Mouse (Mus musculus) hindbrain, embryonic 13.5 days (tissue): Measurements from ENCODE around the gene Rai1. TPM values are rescaled to one million over a fixed set of nuclear protein-coding genes. Genes with fewer than 3 reads are reported as not detected.

ENCODE experiments used
- ATAC-seq: fragments of 200-750 bp; cut with Nextera tagmentation; 2 replicates; pipeline ENCODE4 v1.8.0; 2017; ENCODE audit warnings: moderate TSS enrichment; ENCODE audit not compliant: low FRiP score
- H3K27ac ChIP-seq: fragments of 300-500 bp; sonication (generic); 2 replicates; pipeline ENCODE4 v1.5.1; 2015; ENCODE audit warnings: inconsistent platforms, mild to moderate bottlenecking, moderate library complexity
- H3K27me3 ChIP-seq: fragments of 300-500 bp; sonication (generic); 2 replicates; pipeline ENCODE4 v1.6.1; 2015; ENCODE audit warnings: mild to moderate bottlenecking, inconsistent platforms
- H3K36me3 ChIP-seq: fragments of 300-500 bp; sonication (generic); 2 replicates; pipeline ENCODE4 v1.6.1; 2015; ENCODE audit warnings: mild to moderate bottlenecking, inconsistent platforms
- H3K4me1 ChIP-seq: fragments of 300-500 bp; sonication (generic); replicated peaks from 2 replicates; pipeline ENCODE4 v1.6.1; 2015; ENCODE audit warnings: inconsistent platforms
- H3K4me2 ChIP-seq: fragments of 300-500 bp; sonication (generic); 2 replicates; pipeline ENCODE4 v1.6.1; 2015; ENCODE audit warnings: inconsistent platforms, mild to moderate bottlenecking, moderate library complexity
- H3K4me3 ChIP-seq: fragments of 300-500 bp; sonication (generic); 2 replicates; pipeline ENCODE4 v1.5.1; 2015; ENCODE audit warnings: mild to moderate bottlenecking, inconsistent platforms
- H3K9ac ChIP-seq: fragments of 300-500 bp; sonication (generic); 2 replicates; pipeline ENCODE4 v1.6.1; 2015; ENCODE audit warnings: mild to moderate bottlenecking, inconsistent platforms
- H3K9me3 ChIP-seq: fragments of 300-500 bp; sonication (generic); 2 replicates; pipeline ENCODE4 v1.6.1; 2016; ENCODE audit warnings: inconsistent platforms
- WGBS: fragments of 180-500 bp; shearing (Covaris S2); methylation state at CpG from one replicate; pipeline ENCODE4 v1.1.7; 2015; 5-methylcytosine and 5-hydroxymethylcytosine counted together
- polyA plus RNA-seq: library from polyadenylated mRNA; unstranded; fragments of >200 nt; fragmentation: Nextera tagmentation; extraction: Ambion mirVana; gene quantifications from 2 replicates; pipeline ENCODE4 v1.2.1, GENCODE M21; 2015

Gene Rai1
- polyA plus RNA-seq, 1 experiment from 2014 or later: 32.6 TPM

DNA sequence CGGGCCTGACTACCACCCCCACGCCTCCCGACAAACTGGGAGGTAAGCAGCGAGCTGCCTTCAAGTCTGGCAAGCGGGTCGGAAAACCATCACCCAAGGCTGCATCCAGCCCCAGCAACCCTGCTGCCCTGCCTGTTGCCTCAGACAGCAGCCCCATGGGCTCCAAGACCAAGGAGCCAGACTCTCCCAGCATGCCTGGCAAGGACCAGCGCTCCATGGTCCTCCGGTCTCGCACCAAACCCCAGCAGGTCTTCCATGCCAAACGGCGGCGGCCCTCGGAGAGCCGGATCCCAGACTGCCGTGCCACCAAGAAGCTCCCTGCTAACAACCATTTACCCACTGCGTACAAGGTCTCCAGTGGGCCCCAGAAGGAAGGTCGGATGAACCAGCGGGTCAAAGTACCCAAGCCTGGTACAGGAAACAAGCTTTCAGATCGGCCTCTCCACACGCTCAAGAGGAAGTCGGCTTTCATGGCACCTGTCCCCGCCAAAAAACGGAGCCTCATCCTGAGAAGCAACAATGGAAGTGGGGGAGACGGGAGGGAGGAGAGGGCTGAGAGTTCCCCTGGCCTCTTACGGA is 83.6 kb downstream of the Rai1 start:
- Histone ChIP-seq H3K27ac (peak overlapping the region; percentile 66; the same call in 1 of the 2 replicates), H3K9me3 (no peaks in the 10 kb centered on the region), H3K4me3 (no peak overlapping the region), H3K36me3 (peaks cover 84% of the 10 kb centered on the region), H3K4me2 (no peak overlapping the region), H3K4me1 (peaks cover 72% of the 10 kb centered on the region), H3K9ac (no peak overlapping the region), H3K27me3 (no peaks in the 10 kb centered on the region)
- ATAC-seq: no peak
- WGBS: 91% methylated on average over 25 of the region's 25 CpGs

DNA sequence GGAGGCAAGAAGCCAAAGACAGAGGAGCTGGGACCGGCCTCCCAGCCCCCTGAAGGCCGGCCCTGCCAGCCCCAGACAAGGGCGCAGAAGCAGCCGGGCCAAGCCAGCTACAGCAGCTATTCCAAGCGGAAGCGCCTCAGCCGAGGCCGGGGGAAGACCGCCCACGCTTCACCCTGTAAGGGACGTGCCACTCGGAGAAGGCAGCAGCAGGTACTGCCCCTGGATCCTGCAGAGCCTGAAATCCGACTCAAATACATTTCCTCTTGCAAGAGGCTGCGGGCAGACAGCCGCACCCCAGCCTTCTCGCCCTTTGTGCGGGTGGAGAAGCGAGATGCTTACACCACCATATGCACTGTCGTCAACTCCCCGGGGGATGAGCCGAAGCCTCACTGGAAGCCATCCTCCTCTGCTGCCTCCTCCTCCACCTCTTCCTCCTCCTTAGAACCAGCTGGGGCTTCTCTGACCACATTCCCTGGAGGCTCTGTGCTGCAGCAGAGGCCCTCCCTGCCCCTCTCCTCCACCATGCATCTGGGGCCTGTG is 84.8 kb downstream of the Rai1 start:
- Histone ChIP-seq H3K27ac (peak overlapping the region; percentile 66), H3K4me2 (no peak overlapping the region), H3K4me3 (no peak overlapping the region), H3K27me3 (no peaks in the 10 kb centered on the region), H3K9me3 (no peaks in the 10 kb centered on the region), H3K9ac (0 out of 2 replicates have a peak overlapping the region, but pooled peaks have one; percentile 13), H3K4me1 (peaks cover 63% of the 10 kb centered on the region), H3K36me3 (peaks cover 96% of the 10 kb centered on the region)
- WGBS: 82% methylated on average over 21 of the region's 21 CpGs
- no peak for ATAC-seq

DNA sequence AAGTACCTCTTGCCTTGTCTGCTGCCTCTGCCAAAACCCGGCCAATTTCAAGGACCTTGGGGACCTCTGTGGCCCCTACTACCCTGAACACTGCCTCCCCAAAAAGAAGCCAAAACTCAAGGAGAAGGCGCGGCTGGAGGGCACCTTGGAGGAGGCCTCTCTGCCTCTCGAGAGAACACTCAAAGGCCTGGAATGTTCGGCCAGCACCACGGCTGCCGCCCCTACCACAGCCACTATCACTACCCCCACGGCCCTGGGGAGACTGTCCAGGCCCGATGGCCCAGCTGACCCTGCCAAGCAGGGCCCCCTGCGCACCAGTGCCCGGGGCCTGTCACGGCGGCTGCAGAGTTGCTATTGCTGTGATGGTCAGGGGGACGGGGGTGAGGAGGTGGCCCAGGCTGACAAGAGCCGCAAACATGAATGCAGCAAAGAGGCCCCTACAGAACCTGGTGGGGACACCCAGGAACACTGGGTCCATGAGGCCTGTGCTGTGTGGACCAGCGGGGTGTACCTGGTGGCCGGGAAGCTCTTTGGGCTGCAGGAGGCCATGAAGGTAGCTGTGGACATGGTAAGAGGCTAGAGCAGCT is 85.3 kb downstream of the Rai1 start:
- H3K27ac ChIP-seq: peak overlapping the region; percentile 66
- no peaks in the 10 kb centered on the region for H3K27me3 ChIP-seq
- no peak overlapping the region for H3K4me3 ChIP-seq
- WGBS: 87% methylated on average over 17 of the region's 17 CpGs
- H3K4me1 ChIP-seq: peaks cover 57% of the 10 kb centered on the region
- no peak for ATAC-seq
- H3K9me3 ChIP-seq: peaks cover 4% of the 10 kb centered on the region; the same call in 1 of the 2 replicates
- H3K9ac ChIP-seq: peak overlapping the region; percentile 24
- no peak overlapping the region for H3K4me2 ChIP-seq
- H3K36me3 ChIP-seq: peaks cover 100% of the 10 kb centered on the region

DNA sequence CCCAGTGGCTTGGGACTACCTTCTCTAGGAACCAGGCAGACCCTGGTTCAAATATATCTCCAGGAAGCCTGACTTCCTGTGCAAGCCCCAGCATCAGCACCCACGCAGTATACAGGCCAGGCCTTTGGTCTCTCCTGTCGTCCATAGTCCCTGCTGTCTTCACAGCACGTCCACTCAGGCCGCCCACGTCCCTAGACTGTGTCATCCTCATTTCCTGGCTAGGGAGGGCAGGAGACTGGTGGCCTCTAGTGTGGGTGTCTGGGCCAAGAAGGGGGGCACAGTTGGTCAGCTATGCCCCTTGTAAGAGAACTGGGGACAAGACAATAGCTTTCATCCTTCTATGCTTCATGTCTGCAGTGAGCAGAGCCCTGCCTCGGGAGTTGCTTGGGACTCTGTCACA is 87.7 kb downstream of the Rai1 start:
- Histone ChIP-seq H3K36me3 (peaks cover 98% of the 10 kb centered on the region), H3K4me3 (no peak overlapping the region), H3K27me3 (no peaks in the 10 kb centered on the region), H3K4me2 (no peak overlapping the region), H3K9me3 (peaks cover 4% of the 10 kb centered on the region; the same call in 1 of the 2 replicates), H3K9ac (peak overlapping the region; percentile 29; the same call in 1 of the 2 replicates), H3K4me1 (peaks cover 38% of the 10 kb centered on the region), H3K27ac (peak overlapping the region; percentile 35)
- ATAC-seq: no peak
- WGBS: 80% methylated on average over 6 of the region's 6 CpGs

DNA sequence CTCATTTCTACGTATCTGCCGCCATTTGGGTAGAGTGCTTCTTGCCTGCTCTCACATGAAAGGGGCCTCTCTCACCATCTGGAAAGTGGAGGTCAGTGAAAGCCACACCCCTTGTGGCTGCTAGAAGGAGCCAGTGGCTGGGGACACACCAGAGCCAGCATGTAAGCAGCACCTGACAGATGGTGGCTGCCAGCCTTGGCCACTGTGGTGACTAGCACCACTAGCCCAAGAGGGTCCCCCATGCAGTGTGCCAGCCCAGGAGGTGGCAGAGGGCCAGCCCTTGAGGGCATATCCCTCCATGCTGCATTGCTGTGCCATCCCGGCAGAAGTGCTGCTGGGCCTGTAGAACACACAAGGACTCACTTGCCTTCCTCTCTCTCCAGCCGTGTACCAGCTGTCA is 88.7 kb downstream of the Rai1 start:
- 60% methylated on average over 4 of the region's 4 CpGs for WGBS
- H3K27ac ChIP-seq: peak overlapping the region; percentile 35; the same call in 1 of the 2 replicates
- H3K36me3 ChIP-seq: peaks cover 98% of the 10 kb centered on the region
- H3K9me3 ChIP-seq: peaks cover 4% of the 10 kb centered on the region; the same call in 1 of the 2 replicates
- H3K27me3 ChIP-seq: no peaks in the 10 kb centered on the region
- H3K4me3 ChIP-seq: no peak overlapping the region
- no peak overlapping the region for H3K4me2 ChIP-seq
- 0 out of 2 replicates have a peak, but pooled peaks have one; percentile 8 for ATAC-seq
- peaks cover 38% of the 10 kb centered on the region for H3K4me1 ChIP-seq
- no peak overlapping the region for H3K9ac ChIP-seq

DNA sequence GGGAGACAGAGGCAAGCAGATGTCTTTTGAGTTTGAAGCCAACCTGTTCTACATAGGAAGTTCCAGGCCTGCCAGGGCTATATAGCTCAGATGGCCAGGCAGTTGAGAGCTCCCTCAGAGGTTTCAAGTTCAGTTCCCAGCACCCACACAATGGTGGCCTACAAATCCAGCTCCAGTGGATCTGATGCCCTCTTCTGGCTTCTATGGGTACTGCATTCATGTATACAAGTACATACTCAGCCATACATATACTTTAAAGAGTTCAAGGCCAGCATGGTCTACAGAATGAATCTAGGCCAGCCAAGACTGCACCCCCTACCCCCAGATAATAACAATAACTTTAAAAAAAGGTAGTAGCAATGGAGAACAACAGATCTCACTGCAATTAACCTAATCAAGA is 90.3 kb downstream of the Rai1 start:
- Histone ChIP-seq H3K27me3 (no peaks in the 10 kb centered on the region), H3K9me3 (peaks cover 4% of the 10 kb centered on the region; the same call in 1 of the 2 replicates), H3K9ac (no peak overlapping the region), H3K36me3 (peaks cover 90% of the 10 kb centered on the region), H3K27ac (no peak overlapping the region), H3K4me2 (no peak overlapping the region), H3K4me1 (peaks cover 27% of the 10 kb centered on the region), H3K4me3 (no peak overlapping the region)
- ATAC-seq: no peak

DNA sequence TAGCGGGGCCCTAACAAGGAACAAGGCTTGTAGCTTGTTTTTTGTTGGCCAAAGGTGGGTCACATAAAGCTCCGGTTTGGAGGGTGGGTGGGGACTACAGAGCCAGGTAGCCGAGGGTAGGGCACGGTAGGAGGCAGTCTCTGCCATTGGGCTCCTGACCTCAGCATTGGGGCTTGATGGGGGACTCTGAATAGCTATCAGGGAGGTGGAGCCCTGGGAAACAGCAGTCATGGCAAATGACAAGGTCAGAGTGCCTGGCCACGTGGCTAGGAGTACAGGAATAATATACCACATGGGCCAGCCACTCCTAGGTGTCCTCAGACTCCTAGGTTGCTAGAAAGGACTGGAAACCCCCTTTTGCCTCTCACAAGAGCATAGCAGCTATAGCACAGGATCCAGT is 91.5 kb downstream of the Rai1 start:
- no peak for ATAC-seq
- 84% methylated on average over 5 of the region's 5 CpGs for WGBS

DNA sequence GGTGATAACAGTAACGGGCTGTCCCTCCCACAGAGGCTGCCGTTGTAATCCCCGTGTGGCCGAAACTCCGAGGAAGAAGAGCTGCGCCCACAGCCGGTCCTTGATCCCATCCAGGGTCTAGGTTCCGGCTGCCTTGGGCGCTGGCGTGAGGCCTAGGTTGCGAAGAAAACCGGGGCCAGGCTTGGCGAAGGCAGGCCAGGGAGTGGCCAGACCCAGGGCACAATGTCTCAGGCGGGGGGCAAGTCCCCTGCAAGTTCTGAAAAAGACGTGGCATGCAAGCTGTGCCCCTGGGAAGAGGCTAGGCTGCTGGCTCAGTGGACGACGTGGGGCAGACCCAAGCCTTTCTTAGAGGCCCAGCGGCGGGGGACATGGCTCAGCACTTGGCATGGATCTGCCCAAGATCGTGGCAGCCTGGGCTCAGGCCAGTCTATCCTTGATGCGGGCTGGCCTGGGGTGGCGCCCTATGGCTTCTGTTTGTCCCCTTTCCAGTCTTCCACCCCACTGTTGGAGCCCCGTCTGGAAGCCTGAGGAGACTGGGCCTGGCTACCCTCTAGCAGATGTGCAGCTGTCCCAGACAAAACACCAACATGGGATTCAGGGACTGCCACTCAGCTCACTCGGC is 93.3 kb downstream of the Rai1 start:
- H3K9me3 ChIP-seq: peaks cover 4% of the 10 kb centered on the region; the same call in 1 of the 2 replicates
- H3K4me3 ChIP-seq: no peak overlapping the region
- WGBS: 77% methylated on average over 24 of the region's 24 CpGs
- peak overlapping the region; percentile 64 for H3K27ac ChIP-seq
- peaks cover 31% of the 10 kb centered on the region for H3K4me1 ChIP-seq
- H3K27me3 ChIP-seq: no peaks in the 10 kb centered on the region
- peaks cover 90% of the 10 kb centered on the region for H3K36me3 ChIP-seq
- H3K9ac ChIP-seq: peak overlapping the region; percentile 2; the same call in 1 of the 2 replicates
- H3K4me2 ChIP-seq: no peak overlapping the region
- ATAC-seq: no peak

More for the DNA sequence above, 91.5 kb downstream of the Rai1 start:
- Histone ChIP-seq H3K4me1 (peaks cover 25% of the 10 kb centered on the region), H3K27ac (peak overlapping the region; percentile 45; the same call in 1 of the 2 replicates), H3K9me3 (peaks cover 4% of the 10 kb centered on the region; the same call in 1 of the 2 replicates), H3K27me3 (no peaks in the 10 kb centered on the region), H3K9ac (no peak overlapping the region), H3K4me3 (no peak overlapping the region), H3K4me2 (no peak overlapping the region), H3K36me3 (peaks cover 90% of the 10 kb centered on the region)

DNA sequence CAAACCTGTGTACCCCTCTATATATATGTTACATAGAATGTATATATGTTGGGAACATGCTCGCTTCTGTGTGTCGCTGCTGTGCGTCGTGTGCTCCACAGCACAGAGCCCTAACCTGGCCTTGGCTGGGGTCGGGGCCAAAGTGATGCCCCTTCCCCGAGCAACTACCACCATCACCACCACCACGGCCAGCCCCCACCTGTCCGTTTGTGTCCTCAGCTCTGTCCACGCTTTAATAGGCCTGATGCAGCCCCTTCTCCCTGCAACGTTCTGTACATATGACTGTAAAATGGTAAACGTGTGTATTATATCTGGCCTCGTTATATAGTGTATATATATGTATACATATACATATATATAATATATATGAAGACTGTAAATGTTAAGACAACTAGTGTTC is 93.8 kb downstream of the Rai1 start:
- H3K27ac ChIP-seq: no peak overlapping the region
- H3K9me3 ChIP-seq: peaks cover 4% of the 10 kb centered on the region; the same call in 1 of the 2 replicates
- no peak for ATAC-seq
- no peaks in the 10 kb centered on the region for H3K27me3 ChIP-seq
- no peak overlapping the region for H3K4me3 ChIP-seq
- H3K36me3 ChIP-seq: peaks cover 89% of the 10 kb centered on the region
- peak overlapping the region; percentile 2; the same call in 1 of the 2 replicates for H3K9ac ChIP-seq
- no peak overlapping the region for H3K4me2 ChIP-seq
- 92% methylated on average over 12 of the region's 12 CpGs for WGBS
- peaks cover 32% of the 10 kb centered on the region for H3K4me1 ChIP-seq

DNA sequence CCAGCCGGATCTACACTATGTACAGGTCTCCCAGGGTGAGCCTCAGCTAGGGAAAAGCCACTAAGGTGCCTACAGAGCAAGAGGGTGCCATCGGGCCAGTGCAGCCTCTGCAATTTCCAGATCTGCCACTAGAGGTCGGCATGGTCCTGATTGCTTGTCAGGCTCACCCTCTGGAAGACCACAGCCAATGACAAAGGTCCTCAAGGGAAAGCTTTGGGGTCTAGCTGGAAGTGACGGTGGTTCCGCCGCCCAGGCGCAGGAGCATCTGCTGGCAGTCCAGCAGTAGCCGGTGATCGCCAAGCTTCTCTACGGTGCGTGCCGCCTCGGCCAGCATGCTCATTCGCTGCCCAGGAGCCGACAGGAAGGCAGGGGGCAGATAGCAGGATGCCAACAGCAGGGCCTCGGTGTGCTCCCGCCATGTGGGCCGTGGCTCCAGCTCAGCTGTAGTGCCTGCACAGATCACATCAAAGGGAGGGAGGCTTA is 94.9 kb downstream of the Rai1 start:
- peaks cover 3% of the 10 kb centered on the region; the same call in 1 of the 2 replicates for H3K9me3 ChIP-seq
- peak overlapping the region; percentile 62 for H3K9ac ChIP-seq
- ATAC-seq: peak; percentile 68
- no peaks in the 10 kb centered on the region for H3K27me3 ChIP-seq
- 7% methylated on average over 18 of the region's 18 CpGs for WGBS
- H3K4me2 ChIP-seq: peak overlapping the region; percentile 34
- H3K4me3 ChIP-seq: no peak overlapping the region
- peaks cover 89% of the 10 kb centered on the region for H3K36me3 ChIP-seq
- peak overlapping the region; percentile 92 for H3K27ac ChIP-seq
- peaks cover 36% of the 10 kb centered on the region for H3K4me1 ChIP-seq

DNA sequence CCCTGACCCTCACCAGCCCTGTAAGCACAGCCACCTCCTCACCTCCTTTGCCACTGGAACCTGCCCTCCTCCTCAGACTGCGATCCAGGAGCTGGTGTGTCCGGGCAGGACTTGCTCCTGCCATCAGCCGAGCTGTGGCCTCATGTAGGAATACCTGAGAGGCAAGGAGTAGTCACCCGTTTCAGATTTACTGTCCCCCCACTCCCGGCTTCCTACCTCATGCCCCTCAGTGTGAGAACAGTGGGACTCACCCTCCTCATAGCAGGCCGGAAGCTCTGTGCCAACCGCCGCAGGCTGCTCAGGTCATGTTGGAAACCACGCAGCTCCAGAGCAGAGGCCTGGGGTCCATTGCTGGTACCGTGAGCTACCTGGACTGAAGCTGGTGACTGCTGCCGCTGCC is 95.6 kb downstream of the Rai1 start:
- peak overlapping the region; percentile 92 for H3K27ac ChIP-seq

More for the DNA sequence above, 95.6 kb downstream of the Rai1 start:
- 91% methylated on average over 11 of the region's 11 CpGs for WGBS
- no peak for ATAC-seq
- Histone ChIP-seq H3K4me2 (no peak overlapping the region), H3K27me3 (no peaks in the 10 kb centered on the region), H3K9ac (peak overlapping the region; percentile 62), H3K36me3 (peaks cover 89% of the 10 kb centered on the region), H3K4me1 (peaks cover 40% of the 10 kb centered on the region), H3K4me3 (no peak overlapping the region), H3K9me3 (no peaks in the 10 kb centered on the region)
